Mouse (Mus musculus) adipocyte (in vitro differentiated cells): Measurements from ENCODE around the gene Kcnq1.

ENCODE experiments used
- DNase-seq: peaks from one replicate; pipeline ENCODE4 v3.0.0-alpha.2; 2016; ENCODE audit warnings: low spot score

The Kcnq1 gene

GRCm38 (mm10) chr7:143275030-143275429 lies 168.9 kb downstream of the Kcnq1 start:
- no peak for DNase-seq

GRCm38 (mm10) chr7:143283625-143284024 lies 177.5 kb downstream of the Kcnq1 start:
- DNase-seq = no peak

DNA sequence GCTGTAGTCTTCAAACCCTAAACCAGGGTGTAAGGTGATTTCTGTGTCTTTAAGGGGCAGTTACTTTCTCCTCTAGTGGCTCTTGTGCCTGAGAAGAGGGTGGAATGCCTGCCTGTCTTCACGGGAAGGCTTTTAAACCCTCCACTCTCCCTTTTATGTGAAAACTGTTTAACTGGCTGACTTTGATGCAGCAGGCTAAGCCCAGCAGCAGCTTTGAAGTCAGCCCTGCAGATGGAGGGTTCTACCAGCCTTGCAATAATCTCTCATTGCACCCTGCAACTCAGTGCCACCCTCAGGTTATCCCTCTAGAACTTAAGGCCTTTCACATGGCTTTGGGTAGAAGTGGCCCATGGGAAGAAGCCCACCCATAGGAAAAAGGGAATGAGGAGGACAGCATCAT lies 178.7 kb downstream of the Kcnq1 start:
- DNase-seq = no peak

GRCm38 (mm10) chr7:143285440-143285839 lies 179.3 kb downstream of the Kcnq1 start:
- no peak for DNase-seq

- DNase-seq = no peak
Observed at GRCm38 (mm10) chr7:143286532-143287290, 180.5 kb downstream of the Kcnq1 start.

GRCm38 (mm10) chr7:143288135-143288534 lies 182.0 kb downstream of the Kcnq1 start:
- DNase-seq = no peak

- no peak for DNase-seq
Observed at GRCm38 (mm10) chr7:143289082-143289849, 183.1 kb downstream of the Kcnq1 start.

- no peak for DNase-seq
Observed at GRCm38 (mm10) chr7:143294690-143295355, 188.7 kb downstream of the Kcnq1 start.

DNA sequence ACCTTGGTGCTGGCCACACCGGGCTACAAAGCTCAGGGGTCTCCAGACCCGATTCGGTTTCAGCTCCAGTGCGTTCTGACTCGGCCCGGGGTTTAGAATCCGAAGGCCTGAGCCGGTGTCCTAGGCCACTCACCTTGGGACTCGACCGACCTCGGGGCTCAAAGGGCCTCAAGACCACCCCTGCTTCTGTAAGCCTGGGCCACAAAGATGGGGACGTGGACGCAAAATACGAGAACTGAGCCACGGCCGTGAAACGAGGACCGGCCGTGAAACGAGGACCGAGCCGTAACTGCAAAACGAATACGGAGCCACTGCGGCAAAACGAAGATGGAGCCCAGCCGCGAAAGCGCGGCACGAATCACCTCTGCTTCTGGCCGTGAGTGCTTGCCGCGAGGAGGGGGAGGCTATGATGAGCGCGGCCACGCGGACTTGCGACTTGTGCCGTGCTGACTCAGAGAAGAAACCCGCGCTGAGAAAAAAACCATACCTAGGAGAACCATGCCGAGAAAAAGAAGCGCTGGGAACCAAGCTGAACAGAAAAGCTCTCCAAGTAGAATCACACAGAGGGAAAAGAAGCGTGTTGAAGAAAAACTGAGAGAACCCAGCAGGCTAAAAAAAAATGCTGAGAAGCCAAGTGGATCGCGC lies 189.3 kb downstream of the Kcnq1 start:
- peak; percentile 32 for DNase-seq

- DNase-seq = no peak
Observed at GRCm38 (mm10) chr7:143296001-143296379, 189.8 kb downstream of the Kcnq1 start.

GRCm38 (mm10) chr7:143296384-143296801 lies 190.2 kb downstream of the Kcnq1 start:
- peak; percentile 92 for DNase-seq

GRCm38 (mm10) chr7:143300037-143300436 lies 193.9 kb downstream of the Kcnq1 start:
- no peak for DNase-seq

DNA sequence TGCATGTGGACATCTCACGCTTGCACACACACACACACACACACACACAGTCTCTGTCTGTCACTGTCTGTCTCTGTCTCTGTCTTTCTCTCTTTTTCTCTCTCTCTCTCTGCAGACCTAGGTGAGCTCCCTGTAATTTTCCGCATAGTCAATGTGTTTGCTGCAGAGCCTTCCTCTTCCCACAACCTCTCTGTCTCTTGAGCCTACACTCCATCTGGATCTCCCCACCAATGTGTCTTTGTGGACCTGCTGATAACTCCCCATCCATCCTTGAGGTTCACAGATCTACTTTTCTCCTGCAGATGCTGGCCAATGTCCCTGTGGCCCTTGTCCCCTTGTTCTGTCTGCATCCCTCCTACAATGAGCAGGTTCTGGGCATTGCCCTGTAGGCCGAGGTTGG lies 194.5 kb downstream of the Kcnq1 start:
- DNase-seq = no peak

GRCm38 (mm10) chr7:143302156-143302555 lies 196.0 kb downstream of the Kcnq1 start:
- no peak for DNase-seq

DNA sequence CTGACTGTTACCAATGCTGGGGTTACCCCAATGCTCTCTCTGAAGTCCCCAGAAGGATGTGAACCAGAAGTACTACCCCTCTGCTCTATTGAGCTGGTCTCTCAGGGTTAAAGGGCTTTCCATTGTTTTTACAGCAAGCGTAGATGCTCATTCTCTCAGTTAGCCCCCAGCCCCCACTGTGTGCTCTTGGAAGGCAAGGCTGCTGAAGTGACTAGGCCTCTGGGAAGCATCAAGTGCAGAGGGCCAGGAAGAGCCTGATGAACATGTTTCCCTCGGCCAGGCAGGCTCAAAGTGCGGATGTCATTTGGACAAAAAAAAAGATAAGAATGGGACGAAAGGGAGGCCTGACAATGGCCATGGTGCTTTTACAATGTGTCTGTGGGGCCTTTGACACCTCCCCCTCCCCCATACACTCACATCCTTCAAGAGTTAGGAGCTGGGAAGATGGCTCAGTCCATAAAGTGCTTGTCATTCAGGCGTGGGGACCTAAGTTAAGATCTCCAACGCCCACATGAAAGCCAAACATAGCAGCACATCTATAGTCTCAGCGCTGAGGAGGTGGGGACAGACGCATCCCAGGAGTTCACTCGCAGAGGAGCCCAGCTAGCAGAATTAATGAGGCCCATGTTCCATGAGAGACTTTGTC lies 196.6 kb downstream of the Kcnq1 start:
- DNase-seq = no peak

DNA sequence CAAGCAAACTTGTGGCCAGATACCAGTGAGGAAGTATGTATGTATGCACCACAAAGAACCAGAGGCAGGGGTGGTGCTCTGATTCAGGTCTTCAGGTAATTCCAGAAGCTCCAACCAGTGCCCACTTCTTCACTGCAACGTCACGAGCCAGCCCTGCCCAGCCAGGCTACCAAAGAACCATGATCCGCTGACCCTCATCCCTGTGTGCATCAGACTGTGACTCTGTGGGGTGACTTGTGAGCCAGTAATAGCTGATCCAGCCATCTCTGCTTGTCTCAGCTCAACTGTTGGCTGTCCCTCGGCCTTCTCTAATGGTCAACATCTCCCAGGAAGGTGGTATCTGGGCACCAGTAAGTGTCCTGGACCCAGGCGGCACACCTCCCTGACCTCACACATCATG lies 197.4 kb downstream of the Kcnq1 start:
- no peak for DNase-seq

DNA sequence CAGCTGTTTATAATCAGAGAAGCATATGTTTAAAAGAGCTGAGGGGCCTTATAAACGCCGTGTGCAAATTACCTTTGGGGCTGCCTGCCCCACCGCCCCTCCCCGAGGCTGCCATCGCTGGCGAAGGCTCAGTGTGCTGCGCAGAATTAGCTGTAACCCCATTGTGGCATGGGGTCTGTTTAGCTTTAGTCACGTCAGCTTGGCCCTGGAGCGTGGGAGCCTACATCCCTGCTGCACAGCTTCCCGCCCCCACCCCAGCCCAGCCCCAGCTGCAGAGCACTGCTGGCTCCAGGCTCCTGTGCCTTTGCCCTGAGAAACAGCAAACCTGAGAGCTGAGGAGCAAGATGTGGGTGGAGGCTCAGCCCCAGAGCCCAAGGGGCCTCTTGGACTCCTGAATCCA lies 199.6 kb downstream of the Kcnq1 start:
- no peak for DNase-seq

- DNase-seq = no peak
Observed at GRCm38 (mm10) chr7:143308001-143308400, 201.8 kb downstream of the Kcnq1 start.

- DNase-seq = no peak
Observed at GRCm38 (mm10) chr7:143310311-143310710, 204.1 kb downstream of the Kcnq1 start.

DNA sequence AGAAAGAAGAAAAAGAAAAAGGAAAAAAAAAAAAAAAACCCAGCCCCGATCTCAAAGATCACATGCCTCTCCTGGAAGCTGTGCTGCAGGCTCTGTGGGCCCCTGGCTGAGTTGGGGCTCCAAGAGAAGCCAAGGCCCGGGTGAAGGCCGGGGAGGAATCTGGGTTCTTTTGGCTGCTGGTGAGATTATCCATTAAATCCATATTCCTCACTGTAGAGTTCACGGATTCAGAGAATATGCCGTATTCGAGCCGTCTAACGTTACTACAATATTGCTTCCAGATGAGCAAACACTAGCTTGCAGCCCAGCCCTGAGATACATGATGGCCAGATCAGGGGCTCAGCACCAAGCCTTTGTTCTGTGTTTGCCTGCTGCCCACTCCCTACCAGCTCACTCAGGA lies 204.7 kb downstream of the Kcnq1 start:
- no peak for DNase-seq

- peak; percentile 79 for DNase-seq
Observed at GRCm38 (mm10) chr7:143311471-143311870, 205.3 kb downstream of the Kcnq1 start.
